Mouse (Mus musculus) megakaryocyte, adult 5-6 weeks (primary cell): ENCODE results near the gene H2afv. TPM values are rescaled to one million over a fixed set of nuclear protein-coding genes. Genes with fewer than 3 reads are reported as not detected.

Experiments
- ATAC-seq: 2 replicates; pipeline ENCODE4 v1.8.0; 2016; ENCODE audit warnings: mild to moderate bottlenecking, inconsistent platforms; ENCODE audit not compliant: poor library complexity, severe bottlenecking
- total RNA-seq, 2 experiments: library from RNA; stranded (forward) in 1 of 2; stranded (reverse) in 1 of 2; fragments of 153-499, 151-499 nt in 1 of 2; fragments of 221-1000, 200-1000 nt in 1 of 2; gene quantifications; 2 replicates each; pipeline versions ENCODE4 v1.2.3 to v1.2.4; 2015 to 2017

Gene H2afv
- total RNA-seq, 2 experiments from 2014 or later: 173 to 240 TPM

- ATAC-seq: peak; percentile 22; the same call in 1 of the 2 replicates
Observed at GRCm38 (mm10) chr11:6391516-6392276, 52.5 kb downstream of the H2afv start.

GRCm38 (mm10) chr11:6390376-6391053 lies 53.7 kb downstream of the H2afv start:
- no peak for ATAC-seq

GRCm38 (mm10) chr11:6389483-6389921 lies 54.7 kb downstream of the H2afv start:
- ATAC-seq: no peak

GRCm38 (mm10) chr11:6388726-6389413 lies 55.4 kb downstream of the H2afv start, which contains the start of gene Zmiz2:
Zmiz2 (plus strand) TSS chr11:6389074.
- peak; percentile 92 for ATAC-seq

GRCm38 (mm10) chr11:6388126-6388725 lies 56.0 kb downstream of the H2afv start:
- no peak for ATAC-seq

- no peak for ATAC-seq
Observed at GRCm38 (mm10) chr11:6380916-6381315, 63.3 kb downstream of the H2afv start.

Other genes with a start within 250 kb of the H2afv start
- 0.09 and 0.57 TPM in 2 replicates for gene A730071L15Rik, start 244.4 kb downstream of the H2afv start, total RNA-seq (2015)
- gene A730071L15Rik, start 244.4 kb downstream of the H2afv start, total RNA-seq (2017): not detected in 2 replicates
- gene Nudcd3, start 244.0 kb downstream of the H2afv start, total RNA-seq (2015): 11.5 and 14.6 TPM in 2 replicates
- 25.0 and 25.6 TPM in 2 replicates for gene Nudcd3, start 244.0 kb downstream of the H2afv start, total RNA-seq (2017)
- gene Npc1l1, start 214.3 kb downstream of the H2afv start, total RNA-seq (2015): not detected in 2 replicates
- gene Npc1l1, start 214.3 kb downstream of the H2afv start, total RNA-seq (2017): not detected in 2 replicates
- gene Ddx56, start 176.7 kb downstream of the H2afv start, total RNA-seq (2015): 11.9 and 14.0 TPM in 2 replicates
- gene Ddx56, start 176.7 kb downstream of the H2afv start, total RNA-seq (2017): 12.8 and 12.9 TPM in 2 replicates
- 34.8 and 40.1 TPM in 2 replicates for gene Tmed4, start 169.6 kb downstream of the H2afv start, total RNA-seq (2015)
- gene Tmed4, start 169.6 kb downstream of the H2afv start, total RNA-seq (2017): 35.1 and 35.8 TPM in 2 replicates
- gene Ogdh, start 152.8 kb downstream of the H2afv start, total RNA-seq (2015): 92.5 and 99.3 TPM in 2 replicates
- gene Ogdh, start 152.8 kb downstream of the H2afv start, total RNA-seq (2017): 74.2 and 90.3 TPM in 2 replicates
- gene Zmiz2, start 55.4 kb downstream of the H2afv start, total RNA-seq (2015): 37.8 and 39.0 TPM in 2 replicates
- 7.9 and 12.6 TPM in 2 replicates for gene Zmiz2, start 55.4 kb downstream of the H2afv start, total RNA-seq (2017)
- gene Ppia, start 29.0 kb downstream of the H2afv start, total RNA-seq (2015): 3,541 and 3,784 TPM in 2 replicates
- 1,457 and 1,607 TPM in 2 replicates for gene Ppia, start 29.0 kb downstream of the H2afv start, total RNA-seq (2017)
- gene Purb, start 31.5 kb upstream of the H2afv start, total RNA-seq (2015): 54.1 and 63.5 TPM in 2 replicates
- 43.7 and 56.3 TPM in 2 replicates for gene Purb, start 31.5 kb upstream of the H2afv start, total RNA-seq (2017)
- 161 and 175 TPM in 2 replicates for gene Myo1g, start 76.5 kb upstream of the H2afv start, total RNA-seq (2015)
- gene Myo1g, start 76.5 kb upstream of the H2afv start, total RNA-seq (2017): 182 and 197 TPM in 2 replicates
- gene Ccm2, start 102.4 kb upstream of the H2afv start, total RNA-seq (2015): 32.2 and 32.4 TPM in 2 replicates
- gene Ccm2, start 102.4 kb upstream of the H2afv start, total RNA-seq (2017): 63.5 and 63.9 TPM in 2 replicates
- gene Nacad, start 161.6 kb upstream of the H2afv start, total RNA-seq (2015): 0.23 TPM in 1 of 2 replicates, not detected in the other
- gene Nacad, start 161.6 kb upstream of the H2afv start, total RNA-seq (2017): not detected in 2 replicates
- gene Tbrg4, start 181.6 kb upstream of the H2afv start, total RNA-seq (2015): 15.3 and 17.3 TPM in 2 replicates
- gene Tbrg4, start 181.6 kb upstream of the H2afv start, total RNA-seq (2017): 9.4 and 10.6 TPM in 2 replicates
- not detected in 2 replicates for gene Wap, start 194.2 kb upstream of the H2afv start, total RNA-seq (2015)
- gene Wap, start 194.2 kb upstream of the H2afv start, total RNA-seq (2017): not detected in 2 replicates
- 0.30 TPM in 1 of 2 replicates, not detected in the other for gene Ramp3, start 214.1 kb upstream of the H2afv start, total RNA-seq (2015)
- gene Ramp3, start 214.1 kb upstream of the H2afv start, total RNA-seq (2017): 0.11 TPM in 1 of 2 replicates, not detected in the other